Mouse (Mus musculus) erythroblast, embryonic 14.5 days (primary cell): Measurements from ENCODE around the gene Krt16.

Experiments used
- GATA1 ChIP-seq: IDR thresholded peaks from 2 replicates; pipeline ENCODE4 v1.6.1; 2012; ENCODE audit warnings: low read length, inconsistent platforms, mixed read lengths
- TAL1 ChIP-seq: IDR thresholded peaks from 3 replicates; pipeline ENCODE4 v1.6.1; 2012; ENCODE audit warnings: low read length, inconsistent platforms, mixed read lengths

DNA sequence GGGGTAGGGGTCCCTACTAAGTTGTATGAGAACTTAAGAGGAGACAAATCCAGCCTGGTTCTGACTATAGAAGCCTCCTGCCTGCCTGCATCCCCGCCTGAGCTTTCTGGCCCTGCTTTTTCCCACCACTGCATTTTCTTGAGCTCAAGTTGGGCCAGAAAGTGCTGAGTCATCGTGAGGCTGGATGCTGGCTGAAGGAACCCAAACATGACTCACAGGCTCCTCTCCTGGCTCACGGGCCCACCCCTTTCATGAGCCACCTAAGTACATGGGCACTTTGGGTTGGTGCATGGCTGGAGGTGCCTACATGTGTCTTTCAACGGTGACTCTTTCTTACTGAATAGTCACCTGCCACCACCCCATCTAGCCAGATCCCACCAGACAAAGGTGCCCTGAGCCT lies 50.0 kb downstream of the Krt16 start:
- TF ChIP-seq GATA1 = no peak
- TF ChIP-seq TAL1 = no peak
